Mouse (Mus musculus) stomach, postnatal 0 days (tissue): ENCODE measurements at regions not wholly inside any gene's neighbourhood (a gene's known extent, or its start where the extent isn't known, plus 50 kb on each side); places are given as distances from the start of the nearest gene placed in this dataset.

Source experiments
- ATAC-seq: fragments of 200-750 bp; cut with Nextera tagmentation; 2 replicates; pipeline ENCODE4 v1.8.0; 2017; ENCODE audit not compliant: low FRiP score, low TSS enrichment
- DNase-seq: peaks from one replicate; pipeline ENCODE4 v3.0.0-alpha.2; 2016; ENCODE audit warnings: low spot score
- H3K27ac ChIP-seq: fragments of 300-500 bp; sonication (generic); replicated peaks from 2 replicates; pipeline ENCODE4 v1.5.1; 2014; ENCODE audit warnings: mild to moderate bottlenecking, control low read depth
- H3K27me3 ChIP-seq: fragments of 300-500 bp; sonication (generic); 2 replicates; pipeline ENCODE4 v1.6.1; 2014; ENCODE audit warnings: low read length; ENCODE audit not compliant: control insufficient read depth, insufficient read depth
- H3K36me3 ChIP-seq: fragments of 300-500 bp; sonication (generic); 2 replicates; pipeline ENCODE4 v1.6.1; 2014; ENCODE audit warnings: low read length, mixed read lengths; ENCODE audit not compliant: control insufficient read depth, insufficient read depth
- H3K4me1 ChIP-seq: fragments of 300-500 bp; sonication (generic); replicated peaks from 2 replicates; pipeline ENCODE4 v1.6.1; 2014; ENCODE audit warnings: antibody characterized with exemption; ENCODE audit not compliant: control insufficient read depth, insufficient read depth
- H3K4me2 ChIP-seq: fragments of 300-500 bp; sonication (generic); replicated peaks from 2 replicates; pipeline ENCODE4 v1.6.1; 2014; ENCODE audit warnings: low read depth, mild to moderate bottlenecking, control low read depth, moderate library complexity
- H3K4me3 ChIP-seq: fragments of 300-500 bp; sonication (generic); 2 replicates; pipeline ENCODE4 v1.5.1; 2014; ENCODE audit warnings: low read depth, low read length, control low read depth
- H3K9ac ChIP-seq: fragments of 300-500 bp; sonication (generic); 2 replicates; pipeline ENCODE4 v1.6.1; 2014; ENCODE audit warnings: mild to moderate bottlenecking, low read length, control low read depth, mixed read lengths
- H3K9me3 ChIP-seq: fragments of 300-500 bp; sonication (generic); 2 replicates; pipeline ENCODE4 v1.6.1; 2016; ENCODE audit warnings: low read length; ENCODE audit not compliant: control insufficient read depth
- CTCF ChIP-seq: IDR thresholded peaks from 2 replicates; pipeline ENCODE4 v1.5.1; 2016; ENCODE audit warnings: antibody characterized with exemption, low read depth, mild to moderate bottlenecking, moderate library complexity
- EP300 ChIP-seq: optimal IDR thresholded peaks from 2 replicates; pipeline ENCODE3; 2016; ENCODE audit warnings: antibody characterized with exemption
- WGBS: fragments of 180-500 bp; shearing (Covaris S2); extraction: QIAGEN DNeasy Blood & Tissue Kit; methylation state at CpG from one replicate; pipeline ENCODE4 v1.1.7; 2014; 5-methylcytosine and 5-hydroxymethylcytosine counted together

GRCm38 (mm10) chr5:148775232-148775631 lies 153.9 kb downstream of the Katnal1 start:
- Histone ChIP-seq H3K9ac (no peak overlapping the region), H3K4me1 (no peaks in the 10 kb centered on the region), H3K4me3 (no peak overlapping the region), H3K27me3 (no peaks in the 10 kb centered on the region), H3K27ac (no peak overlapping the region), H3K4me2 (no peak overlapping the region), H3K36me3 (no peaks in the 10 kb centered on the region), H3K9me3 (no peaks in the 10 kb centered on the region)
- WGBS: 70% methylated on average over 3 of the region's 3 CpGs
- ATAC-seq (no peak), DNase-seq (no peak)
- no peak for TF ChIP-seq EP300
- no peak for TF ChIP-seq CTCF

- Histone ChIP-seq H3K4me2 (no peak overlapping the region), H3K36me3 (no peaks in the 10 kb centered on the region), H3K9me3 (no peaks in the 10 kb centered on the region), H3K4me3 (no peak overlapping the region), H3K4me1 (no peaks in the 10 kb centered on the region), H3K9ac (no peak overlapping the region), H3K27ac (no peak overlapping the region), H3K27me3 (no peaks in the 10 kb centered on the region)
- no peak for DNase-seq
- no peak for ATAC-seq
- WGBS: 39% methylated on average over 3 of the region's 3 CpGs
- TF ChIP-seq EP300 (no peak), CTCF (no peak)
These were observed 154.7 kb downstream of the Katnal1 start for GRCm38 (mm10) chr5:148774446-148774845.

GRCm38 (mm10) chr5:148769452-148769851 lies 159.7 kb downstream of the Katnal1 start:
- 77% methylated on average over 4 of the region's 4 CpGs for WGBS
- no peaks in the 10 kb centered on the region for H3K9me3 ChIP-seq
- no peak overlapping the region for H3K27ac ChIP-seq
- ATAC-seq (no peak), DNase-seq (no peak)
- no peak overlapping the region for H3K9ac ChIP-seq
- H3K4me3 ChIP-seq: no peak overlapping the region
- H3K27me3 ChIP-seq: no peaks in the 10 kb centered on the region
- no peak for TF ChIP-seq EP300
- no peaks in the 10 kb centered on the region for H3K4me1 ChIP-seq
- H3K36me3 ChIP-seq: no peaks in the 10 kb centered on the region
- no peak overlapping the region for H3K4me2 ChIP-seq

GRCm38 (mm10) chr5:148768346-148768745 lies 160.8 kb downstream of the Katnal1 start:
- TF ChIP-seq EP300: no peak
- no peak for TF ChIP-seq CTCF
- no peaks in the 10 kb centered on the region for H3K4me1 ChIP-seq
- H3K4me2 ChIP-seq: no peak overlapping the region
- H3K9me3 ChIP-seq: no peaks in the 10 kb centered on the region
- ATAC-seq (no peak), DNase-seq (no peak)
- no peaks in the 10 kb centered on the region for H3K27me3 ChIP-seq
- H3K27ac ChIP-seq: no peak overlapping the region
- H3K9ac ChIP-seq: no peak overlapping the region
- no peak overlapping the region for H3K4me3 ChIP-seq
- no peaks in the 10 kb centered on the region for H3K36me3 ChIP-seq
- 74% methylated on average over 7 of the region's 7 CpGs for WGBS

- TF ChIP-seq EP300 (no peak), CTCF (no peak)
- 58% methylated on average over 7 of the region's 7 CpGs for WGBS
- H3K36me3 ChIP-seq: no peaks in the 10 kb centered on the region
- no peak overlapping the region for H3K4me2 ChIP-seq
- H3K9me3 ChIP-seq: no peaks in the 10 kb centered on the region
- peak; percentile 74 for DNase-seq
- no peak overlapping the region for H3K9ac ChIP-seq
- ATAC-seq: peak; percentile 90
- no peak overlapping the region for H3K4me3 ChIP-seq
- no peaks in the 10 kb centered on the region for H3K4me1 ChIP-seq
- H3K27ac ChIP-seq: no peak overlapping the region
- no peaks in the 10 kb centered on the region for H3K27me3 ChIP-seq
These were observed 163.1 kb downstream of the Katnal1 start for GRCm38 (mm10) chr5:148765993-148766392.

- 80% methylated on average over 9 of the region's 9 CpGs for WGBS
- no peaks in the 10 kb centered on the region for H3K4me1 ChIP-seq
- H3K27me3 ChIP-seq: no peaks in the 10 kb centered on the region
- DNase-seq (no peak), ATAC-seq (no peak)
- H3K36me3 ChIP-seq: no peaks in the 10 kb centered on the region
- no peaks in the 10 kb centered on the region for H3K9me3 ChIP-seq
- TF ChIP-seq CTCF: no peak
- TF ChIP-seq EP300: no peak
- H3K4me2 ChIP-seq: no peak overlapping the region
- no peak overlapping the region for H3K27ac ChIP-seq
- no peak overlapping the region for H3K9ac ChIP-seq
- H3K4me3 ChIP-seq: no peak overlapping the region
These were observed 169.0 kb downstream of the Katnal1 start for GRCm38 (mm10) chr5:148760108-148760507.
